Mouse (Mus musculus): ENCODE measurements around the gene Pelp1.
"Not testable (repeated sequence)": the region's sequence is repeated elsewhere in the genome, so short reads cannot be mapped to it uniquely, and the experiment has no call there.

Pelp1 gene

GRCm38 (mm10) chr11:70409594-70410296 lies at the start of gene Pelp1:
Gene Pelp1, minus strand, starts transcription at chr11:70410031.
- DNase-seq, result peak; percentile 85

DNA sequence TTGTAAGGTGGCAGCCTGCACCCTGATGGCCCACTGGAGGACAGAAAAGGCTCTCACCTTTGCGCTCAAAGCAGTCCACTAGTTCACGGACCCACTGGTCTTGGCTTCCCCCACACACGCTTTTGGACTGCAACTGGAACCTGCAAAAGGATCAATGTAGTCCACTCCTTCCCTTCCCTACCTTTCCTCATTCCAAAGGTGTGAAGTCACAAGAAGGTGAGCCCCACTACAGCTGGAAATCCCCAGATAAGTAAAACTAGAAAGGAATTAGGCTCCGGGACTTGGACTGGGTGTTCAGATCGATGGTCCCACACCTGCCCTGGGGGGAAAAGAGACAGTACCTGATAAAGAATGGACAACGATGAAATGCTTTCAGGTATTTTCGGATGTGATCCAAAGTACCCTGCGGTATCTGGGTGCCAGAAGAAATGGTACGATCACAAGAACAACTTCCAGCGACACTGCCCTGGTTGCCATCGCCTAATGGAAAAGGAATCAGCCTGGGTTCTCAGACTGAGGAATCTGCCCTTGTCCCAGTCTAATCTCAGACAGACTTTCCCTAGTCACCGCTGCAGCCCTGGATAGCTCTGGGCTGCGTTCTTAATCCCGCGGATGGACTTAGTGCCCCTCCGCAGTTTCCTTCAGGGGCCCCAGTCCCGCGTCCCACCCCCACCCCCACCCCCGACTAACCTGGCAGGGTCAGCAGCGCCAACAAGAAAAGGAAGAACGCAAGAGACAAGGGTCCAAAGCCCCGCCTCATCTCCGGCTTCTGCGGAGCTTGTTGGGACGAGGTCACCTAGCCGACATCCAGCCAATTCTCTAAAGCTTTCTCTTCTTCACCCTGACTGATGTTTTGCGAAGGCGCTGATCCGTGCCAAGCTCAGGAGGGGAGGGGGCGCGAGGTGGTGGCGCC lies 49.1 kb upstream of the Pelp1 start, which contains the start of gene Zmynd15:
Gene Zmynd15 (plus strand): TSS at position 746 of the 913 bp plus-strand sequence.
- peak; percentile 50 for DNase-seq

- DNase-seq, result peak; percentile 65
Measured at GRCm38 (mm10) chr11:70453261-70454044, 43.6 kb upstream of the Pelp1 start.

- peak; percentile 99 for DNase-seq
Measured at GRCm38 (mm10) chr11:70451797-70452498, 42.1 kb upstream of the Pelp1 start, which contains the start of gene Med11. Gene Med11, plus strand, starts transcription at chr11:70451919.

DNA sequence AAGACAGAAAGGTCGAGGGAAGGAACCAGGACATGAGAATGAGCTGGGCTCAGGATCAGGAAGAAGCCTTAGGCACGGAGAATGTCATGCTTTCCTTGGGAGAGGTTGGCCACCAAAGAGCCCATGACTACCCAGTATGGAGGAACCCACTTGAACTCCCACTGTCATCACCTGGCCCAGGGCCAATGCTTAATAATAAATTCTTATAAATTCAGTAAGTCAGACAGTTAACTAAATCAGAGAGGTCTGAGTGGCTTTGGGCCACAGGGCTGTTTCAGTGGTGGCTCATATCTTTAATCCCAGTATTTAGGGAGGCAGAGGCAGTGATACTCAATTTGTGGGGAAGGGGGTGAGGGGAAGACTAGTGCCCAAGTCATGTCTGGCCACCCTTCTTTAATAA lies 41.1 kb upstream of the Pelp1 start:
- DNase-seq, result no peak

- no peak for DNase-seq
Measured at GRCm38 (mm10) chr11:70447373-70447772, 37.5 kb upstream of the Pelp1 start.

DNA sequence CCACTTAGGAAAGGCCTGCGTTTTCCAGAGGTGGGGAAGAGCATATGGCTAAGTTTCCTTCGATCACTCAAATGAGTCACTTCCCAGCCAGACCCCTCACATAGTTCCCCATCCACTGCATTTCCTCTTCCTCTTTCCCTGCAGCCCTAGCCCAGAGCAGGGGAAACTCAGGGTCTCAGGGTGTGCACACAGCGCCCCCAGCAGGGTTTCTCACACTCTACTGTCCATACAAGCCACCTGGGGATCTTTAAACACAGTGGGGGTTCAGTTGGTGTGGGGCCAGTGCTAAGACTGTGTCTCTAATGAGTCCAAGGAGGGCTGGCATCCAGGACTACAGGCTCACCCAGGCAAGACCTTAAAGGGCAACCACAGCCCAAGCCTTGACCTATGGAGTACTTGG lies 36.9 kb upstream of the Pelp1 start:
- DNase-seq, result no peak

- peak; percentile 70 for DNase-seq
Measured at GRCm38 (mm10) chr11:70444667-70445066, 34.8 kb upstream of the Pelp1 start.

- DNase-seq, result no peak
Measured at GRCm38 (mm10) chr11:70443964-70444363, 34.1 kb upstream of the Pelp1 start.

GRCm38 (mm10) chr11:70441882-70442281 lies 32.1 kb upstream of the Pelp1 start:
- no peak for DNase-seq

DNA sequence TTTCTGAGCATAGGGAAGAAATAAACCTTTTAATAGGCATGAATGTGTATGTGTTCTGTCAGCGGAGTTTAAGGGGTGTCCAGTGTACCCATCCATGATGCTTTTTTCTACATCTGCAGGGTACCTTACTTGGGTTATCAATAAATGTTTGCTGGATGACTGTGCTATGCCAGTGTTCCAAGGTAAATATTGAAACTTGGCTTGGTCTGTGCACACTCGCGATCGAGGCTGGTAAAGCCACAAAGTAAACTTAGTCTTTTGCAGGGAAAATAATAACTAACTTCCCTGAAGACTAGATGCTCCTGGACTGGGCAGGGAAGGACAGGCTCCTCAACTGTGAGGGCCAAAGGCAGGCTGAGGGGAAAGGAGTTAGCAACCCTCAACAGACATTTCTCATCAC lies 30.8 kb upstream of the Pelp1 start:
- no peak for DNase-seq

- no peak for DNase-seq
Measured at GRCm38 (mm10) chr11:70438728-70439374, 29.0 kb upstream of the Pelp1 start.

DNA sequence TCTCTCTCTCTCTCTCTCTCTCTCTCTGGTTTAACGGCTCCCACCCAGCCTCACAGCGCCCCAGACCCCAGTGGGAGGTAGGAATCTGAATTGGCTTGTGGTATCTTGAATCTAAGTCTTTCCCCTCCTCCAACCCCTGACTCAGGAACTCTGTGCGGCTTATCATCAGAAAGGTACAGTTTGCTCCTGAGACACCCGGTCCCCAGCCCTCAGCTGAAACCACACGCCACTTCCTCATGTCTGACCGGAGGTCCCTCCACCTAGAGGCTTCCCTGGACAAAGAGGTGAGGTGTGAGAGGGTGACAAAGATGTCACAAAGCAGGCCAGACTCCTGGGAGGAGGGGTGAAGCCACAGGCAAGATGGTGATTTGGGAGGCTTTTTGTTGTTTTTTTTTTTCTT lies 27.6 kb upstream of the Pelp1 start:
- no peak for DNase-seq

GRCm38 (mm10) chr11:70435476-70435875 lies 25.6 kb upstream of the Pelp1 start:
- DNase-seq, result no peak

DNA sequence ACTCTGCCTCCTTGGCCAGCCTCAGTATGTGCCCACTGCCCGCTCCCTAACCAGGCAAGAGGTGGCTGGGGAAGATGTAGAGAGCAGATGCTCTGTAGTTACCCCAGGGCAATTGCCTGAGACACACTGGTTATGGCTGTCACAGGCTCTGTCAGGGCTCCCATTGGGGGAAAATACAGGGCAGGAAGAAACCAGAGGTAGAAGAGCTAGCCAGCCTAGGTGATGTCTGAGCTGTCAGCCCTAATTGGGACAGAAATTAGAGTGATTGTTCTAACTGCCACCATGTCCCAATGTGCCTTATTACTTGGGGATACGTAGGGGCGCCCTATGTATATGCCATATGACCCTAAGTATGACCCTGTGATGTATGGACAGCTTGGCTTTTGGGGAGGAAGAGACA lies 24.1 kb upstream of the Pelp1 start:
- DNase-seq, result no peak

- no peak for DNase-seq
Measured at GRCm38 (mm10) chr11:70433569-70433943, 23.7 kb upstream of the Pelp1 start.

DNA sequence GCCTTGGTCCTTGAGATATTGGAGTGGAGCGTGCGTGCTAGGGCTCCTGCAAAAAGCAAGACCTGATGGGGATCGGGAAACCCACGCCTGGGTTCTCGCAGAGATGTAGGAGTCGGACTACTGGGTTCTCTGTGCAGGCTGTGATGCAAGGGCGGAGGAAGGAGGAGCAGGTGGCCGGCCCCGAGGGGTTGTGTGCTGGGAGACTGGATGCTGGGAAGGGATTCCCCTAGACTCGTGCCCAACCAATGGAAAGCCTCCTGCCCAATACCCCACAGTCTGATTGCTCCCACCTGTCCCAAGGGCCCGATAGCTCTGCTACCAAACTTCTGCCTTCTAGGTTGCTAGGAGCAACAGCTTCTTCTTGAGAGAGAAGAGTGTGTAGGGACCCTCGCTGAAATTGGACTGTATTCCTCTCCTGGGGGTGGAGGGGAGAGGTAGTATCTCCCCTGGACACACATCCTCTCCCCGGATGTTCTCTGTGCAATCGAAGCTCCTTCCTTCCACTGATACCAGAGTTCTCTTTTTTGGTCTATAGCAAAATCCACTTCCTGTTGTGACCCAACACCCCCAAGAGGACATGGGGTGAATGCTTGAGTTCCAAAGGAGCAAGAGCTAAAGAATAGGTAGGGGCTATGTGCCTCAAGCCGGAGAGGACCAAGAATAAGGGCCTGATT lies 23.2 kb upstream of the Pelp1 start:
- peak; percentile 51 for DNase-seq

GRCm38 (mm10) chr11:70432048-70432894 lies 22.4 kb upstream of the Pelp1 start, which contains the start of gene Arrb2:
Gene Arrb2, plus strand, starts transcription at chr11:70432635.
- DNase-seq, result peak; percentile 98

GRCm38 (mm10) chr11:70431574-70431973 lies 21.7 kb upstream of the Pelp1 start:
- DNase-seq, result no peak

DNA sequence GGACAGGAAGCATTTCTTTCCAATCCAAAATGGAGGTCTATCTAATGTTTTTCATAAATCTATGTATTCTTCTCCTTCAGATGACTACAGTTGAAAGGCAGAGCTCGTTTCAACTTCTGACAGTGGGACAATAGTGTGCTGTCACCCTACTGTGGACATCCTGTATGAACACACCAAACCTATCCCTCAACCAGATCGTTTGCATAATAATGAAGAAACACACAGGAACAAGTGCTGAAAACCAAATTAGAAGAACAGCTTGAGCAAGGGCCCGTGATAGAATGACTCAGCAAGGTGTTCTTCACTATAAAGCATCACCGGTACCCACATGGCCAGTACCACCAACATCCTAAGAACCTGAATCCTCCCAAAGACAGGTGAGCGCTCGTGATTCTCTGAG lies 16.8 kb upstream of the Pelp1 start:
- DNase-seq, result not testable (repeated sequence)

Measured in lung, postnatal 36 days (tissue).